Mouse (Mus musculus) lung, embryonic 14.5 days (tissue): ENCODE measurements around the gene Eef1a1. TPM values are rescaled to one million over a fixed set of nuclear protein-coding genes. Genes with fewer than 3 reads are reported as not detected.

Source experiments
- ATAC-seq: fragments of 200-750 bp; cut with Nextera tagmentation; 2 replicates; pipeline ENCODE4 v1.8.0; 2017; ENCODE audit warnings: mild to moderate bottlenecking, moderate TSS enrichment, moderate library complexity; ENCODE audit not compliant: insufficient read depth
- DNase-seq: peaks from one replicate; pipeline ENCODE4 v3.0.0-alpha.2; 2015
- H3K27ac ChIP-seq: fragments of 300-500 bp; sonication (generic); 2 replicates; pipeline ENCODE4 v1.5.1; 2014; ENCODE audit warnings: low read depth, mild to moderate bottlenecking, moderate library complexity
- H3K27me3 ChIP-seq: fragments of 300-500 bp; sonication (generic); 2 replicates; pipeline ENCODE4 v1.6.1; 2014; ENCODE audit warnings: low read length, control low read depth; ENCODE audit not compliant: insufficient read depth
- H3K36me3 ChIP-seq: fragments of 300-500 bp; sonication (generic); 2 replicates; pipeline ENCODE4 v1.6.1; 2014; ENCODE audit warnings: control low read depth; ENCODE audit not compliant: insufficient read depth
- H3K4me1 ChIP-seq: fragments of 300-500 bp; sonication (generic); 2 replicates; pipeline ENCODE4 v1.6.1; 2014; ENCODE audit warnings: antibody characterized with exemption, control low read depth; ENCODE audit not compliant: insufficient read depth
- H3K4me2 ChIP-seq: fragments of 300-500 bp; sonication (generic); 2 replicates; pipeline ENCODE4 v1.6.1; 2014; ENCODE audit warnings: mild to moderate bottlenecking
- H3K4me3 ChIP-seq: fragments of 300-500 bp; sonication (generic); 2 replicates; pipeline ENCODE4 v1.5.1; 2014; ENCODE audit warnings: low read depth, low read length
- H3K9ac ChIP-seq: fragments of 300-500 bp; sonication (generic); 2 replicates; pipeline ENCODE4 v1.6.1; 2014
- H3K9me3 ChIP-seq: fragments of 300-500 bp; sonication (generic); 2 replicates; pipeline ENCODE4 v1.6.1; 2016; ENCODE audit warnings: low read depth, low read length, control low read depth
- CTCF ChIP-seq: IDR thresholded peaks from 2 replicates; pipeline ENCODE4 v1.5.1; 2016; ENCODE audit warnings: antibody characterized with exemption, low read depth
- WGBS: fragments of 180-500 bp; shearing (Covaris S2); extraction: QIAGEN DNeasy Blood & Tissue Kit; methylation state at CpG from one replicate; pipeline ENCODE4 v1.1.7; 2014; 5-methylcytosine and 5-hydroxymethylcytosine counted together
- polyA plus RNA-seq: library from polyadenylated mRNA; unstranded; fragments of >200 nt; fragmentation: Nextera tagmentation; extraction: Ambion mirVana; gene quantifications from 2 replicates; pipeline ENCODE4 v1.2.1, GENCODE M21; 2014

The Eef1a1 gene
- polyA plus RNA-seq, 1 experiment from 2014 or later = 5,431 TPM

DNA sequence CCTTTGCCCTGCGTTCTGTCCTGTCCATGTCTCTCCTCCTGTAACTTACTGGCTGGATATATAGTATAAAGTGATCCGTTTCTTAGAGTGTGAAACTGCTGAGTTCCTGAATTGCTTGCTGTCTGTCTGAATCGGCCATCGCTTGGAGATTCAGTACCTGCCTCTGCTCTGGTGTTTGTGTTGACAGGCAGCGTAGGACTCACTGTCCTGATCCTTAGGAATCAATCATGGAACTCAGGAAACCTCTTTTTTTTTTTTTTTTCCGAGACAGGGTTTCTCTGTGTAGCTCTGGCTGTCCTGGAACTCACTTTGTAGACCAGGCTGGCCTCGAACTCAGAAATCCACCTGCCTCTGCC, 17.7 kb upstream of the Eef1a1 start:
- Histone ChIP-seq H3K9ac (no peak overlapping the region), H3K4me2 (no peak overlapping the region), H3K4me1 (no peaks in the 10 kb centered on the region), H3K9me3 (no peaks in the 10 kb centered on the region), H3K27me3 (no peaks in the 10 kb centered on the region), H3K27ac (no peak overlapping the region), H3K36me3 (no peaks in the 10 kb centered on the region), H3K4me3 (no peak overlapping the region)
- ATAC-seq (no peak), DNase-seq (no peak)
- TF ChIP-seq CTCF = no peak
- WGBS = 69% methylated on average over 7 of the region's 7 CpGs

DNA sequence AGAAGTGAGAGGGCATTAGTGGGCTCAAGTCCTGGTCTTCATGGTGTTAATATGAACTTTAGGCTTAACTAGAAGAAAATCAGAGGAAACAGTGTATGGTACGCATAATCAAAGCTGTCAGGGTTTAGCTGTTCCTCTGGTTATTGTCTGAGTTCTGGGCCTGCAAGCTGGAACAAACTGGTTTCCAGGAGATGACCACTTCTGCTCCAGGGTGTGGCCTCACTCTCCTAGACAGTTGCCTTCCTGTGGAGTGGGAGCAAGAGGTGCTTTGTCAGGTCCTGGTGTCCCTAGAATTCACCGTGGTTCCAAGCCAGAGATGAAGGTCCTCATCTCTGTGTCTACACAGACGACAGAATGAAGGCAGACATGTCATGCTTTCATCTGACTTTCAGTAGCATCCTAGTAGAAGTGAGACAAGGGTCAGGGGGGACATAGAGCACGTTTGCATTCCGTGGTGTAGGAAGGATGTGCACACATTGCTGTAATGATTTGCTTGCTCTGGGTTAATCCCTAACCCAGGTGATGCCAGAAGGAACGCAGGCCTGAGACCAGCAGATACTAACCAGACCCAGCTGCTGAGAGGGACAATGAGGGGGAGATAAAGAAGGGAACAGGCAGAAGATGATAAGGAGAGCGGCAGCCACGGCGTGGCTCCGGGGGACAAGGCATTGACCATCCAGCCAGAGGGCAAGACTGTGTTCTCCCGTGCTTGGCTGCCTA, 17.2 kb upstream of the Eef1a1 start:
- Histone ChIP-seq H3K4me2 (no peak overlapping the region), H3K27ac (no peak overlapping the region), H3K4me1 (no peaks in the 10 kb centered on the region), H3K9ac (no peak overlapping the region), H3K36me3 (no peaks in the 10 kb centered on the region), H3K9me3 (no peaks in the 10 kb centered on the region), H3K4me3 (no peak overlapping the region), H3K27me3 (no peaks in the 10 kb centered on the region)
- TF ChIP-seq CTCF = no peak
- ATAC-seq = no peak
- DNase-seq = no peak
- WGBS = 26% methylated on average over 11 of the region's 11 CpGs

DNA sequence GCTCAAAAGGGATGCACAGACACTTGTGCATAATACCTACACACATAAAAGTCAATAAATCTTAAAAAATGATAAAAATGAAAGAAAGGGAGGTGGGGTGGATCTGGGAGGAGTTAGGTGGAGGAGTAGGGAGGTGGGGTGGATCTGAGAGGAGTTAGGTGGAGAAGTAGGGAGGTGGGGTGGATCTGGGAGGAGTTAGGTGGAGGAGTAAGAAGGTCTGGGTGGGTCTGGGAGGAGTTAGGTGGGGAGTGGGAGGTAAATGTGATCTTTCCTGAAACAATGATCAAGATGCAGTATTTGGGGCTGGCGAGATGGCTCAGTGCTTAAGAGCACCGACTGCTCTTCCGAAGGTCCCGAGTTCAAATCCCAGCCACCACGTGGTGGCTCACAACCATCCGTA, 16.3 kb upstream of the Eef1a1 start:
- no peak overlapping the region for H3K27ac ChIP-seq
- H3K4me1 ChIP-seq = no peaks in the 10 kb centered on the region
- no peak for TF ChIP-seq CTCF
- no peak overlapping the region for H3K9ac ChIP-seq
- H3K36me3 ChIP-seq = no peaks in the 10 kb centered on the region
- no peaks in the 10 kb centered on the region for H3K9me3 ChIP-seq
- ATAC-seq = no peak
- DNase-seq = no peak
- H3K4me3 ChIP-seq = no peak overlapping the region
- no peaks in the 10 kb centered on the region for H3K27me3 ChIP-seq
- no peak overlapping the region for H3K4me2 ChIP-seq
- WGBS = 86% methylated on average over 6 of the region's 6 CpGs

DNA sequence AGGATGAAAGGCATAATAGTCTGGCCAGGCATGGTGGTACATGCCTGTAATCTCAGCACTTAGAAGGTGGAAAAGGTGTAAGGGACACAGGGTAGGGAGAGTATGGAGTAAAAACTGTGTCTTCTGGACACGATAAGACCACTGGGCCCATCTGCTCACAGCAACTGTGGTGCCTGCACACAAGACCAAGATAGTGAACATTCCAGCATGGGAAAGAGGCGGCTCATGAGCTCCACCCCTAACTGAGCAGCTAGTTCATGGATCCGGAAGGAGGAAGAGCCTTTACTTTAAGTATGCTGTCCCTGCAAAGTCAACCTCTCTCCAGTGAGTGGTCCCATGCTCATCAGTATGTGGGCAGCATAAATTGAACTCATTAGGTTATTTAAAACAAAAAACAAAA, 15.7 kb upstream of the Eef1a1 start:
- no peak overlapping the region for H3K4me2 ChIP-seq
- H3K9me3 ChIP-seq = no peaks in the 10 kb centered on the region
- no peak overlapping the region for H3K27ac ChIP-seq
- DNase-seq (no peak), ATAC-seq (no peak)
- no peaks in the 10 kb centered on the region for H3K27me3 ChIP-seq
- 62% methylated on average over 3 of the region's 3 CpGs for WGBS
- no peak overlapping the region for H3K4me3 ChIP-seq
- no peak for TF ChIP-seq CTCF
- H3K9ac ChIP-seq = no peak overlapping the region
- H3K36me3 ChIP-seq = no peaks in the 10 kb centered on the region
- H3K4me1 ChIP-seq = no peaks in the 10 kb centered on the region

DNA sequence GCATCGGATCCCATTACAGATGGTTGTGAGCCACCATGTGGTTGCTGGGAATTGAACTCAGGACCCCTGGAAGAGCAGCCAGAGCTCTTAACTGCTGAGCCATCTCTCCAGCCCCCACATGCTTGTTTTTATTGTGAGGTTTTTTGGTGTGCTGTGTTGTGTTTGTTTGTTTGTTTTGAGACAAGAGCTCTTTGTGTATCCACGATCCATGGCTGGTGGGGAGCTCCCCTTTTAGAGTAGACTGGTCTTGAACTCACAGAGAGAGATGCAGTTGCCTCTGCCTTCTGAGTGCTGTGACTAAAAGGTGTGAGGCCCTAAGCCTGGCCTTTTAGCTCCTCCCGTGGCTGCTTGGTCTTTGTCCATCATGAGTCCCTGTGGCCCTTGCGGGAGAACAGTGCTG, 15.2 kb upstream of the Eef1a1 start:
- no peak for TF ChIP-seq CTCF
- 78% methylated on average over 4 of the region's 4 CpGs for WGBS
- H3K9me3 ChIP-seq = no peaks in the 10 kb centered on the region

DNA sequence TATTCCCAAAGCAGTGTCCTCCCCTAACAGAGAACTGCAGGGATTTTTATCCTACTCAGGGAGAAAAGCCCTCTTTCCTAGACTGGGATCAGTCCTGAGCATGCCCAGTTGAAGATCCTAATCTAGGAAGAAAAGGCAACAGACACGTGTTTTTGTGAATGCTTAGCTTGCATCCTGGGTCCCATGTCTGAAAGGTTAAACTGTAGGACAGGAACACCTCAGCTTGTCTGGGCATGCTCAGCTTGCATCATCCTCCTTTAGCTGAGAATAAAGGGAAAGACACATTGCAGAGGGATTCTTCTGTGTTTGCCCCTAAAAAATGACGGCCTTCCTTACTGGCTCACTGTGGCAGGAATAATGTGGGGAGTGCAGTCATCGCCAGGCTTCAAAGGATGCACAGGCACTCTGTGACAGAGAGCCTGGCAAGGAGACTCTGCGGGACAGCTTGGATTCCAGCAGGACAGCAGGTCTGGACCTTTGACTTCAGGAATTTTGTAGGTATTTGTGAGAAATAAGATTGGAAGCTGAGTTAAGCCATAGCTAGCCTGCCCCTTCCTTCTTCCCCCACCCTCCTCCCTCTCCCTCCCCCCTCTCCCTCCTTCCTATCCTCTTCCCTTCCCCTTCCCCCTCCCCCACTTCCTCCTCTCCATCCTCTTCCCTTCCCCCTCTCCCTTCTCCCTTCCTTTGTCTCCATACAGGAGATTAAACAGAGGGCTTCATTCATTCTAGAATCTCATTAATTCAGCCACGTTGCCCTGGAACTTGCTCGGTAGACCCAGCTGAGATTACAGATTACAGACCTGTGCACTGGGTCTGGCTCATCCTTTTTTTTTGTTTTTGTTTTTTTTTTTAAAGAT, 14.5 kb upstream of the Eef1a1 start:
- Histone ChIP-seq H3K4me3 (no peak overlapping the region), H3K36me3 (no peaks in the 10 kb centered on the region), H3K9me3 (no peaks in the 10 kb centered on the region), H3K9ac (no peak overlapping the region), H3K27me3 (no peaks in the 10 kb centered on the region), H3K27ac (no peak overlapping the region; the same call in 1 of the 2 replicates), H3K4me2 (no peak overlapping the region), H3K4me1 (no peaks in the 10 kb centered on the region)
- 14% methylated on average over 6 of the region's 6 CpGs for WGBS
- ATAC-seq (no peak), DNase-seq (no peak)
- no peak for TF ChIP-seq CTCF

More for the DNA sequence above, 15.2 kb upstream of the Eef1a1 start:
- Histone ChIP-seq H3K9ac (no peak overlapping the region), H3K36me3 (no peaks in the 10 kb centered on the region), H3K4me2 (no peak overlapping the region), H3K27ac (no peak overlapping the region), H3K27me3 (no peaks in the 10 kb centered on the region), H3K4me1 (no peaks in the 10 kb centered on the region), H3K4me3 (no peak overlapping the region)
- DNase-seq (no peak), ATAC-seq (no peak)

- ATAC-seq (no peak), DNase-seq (no peak)
- no peak overlapping the region for H3K27ac ChIP-seq
- H3K27me3 ChIP-seq = no peaks in the 10 kb centered on the region
- H3K4me2 ChIP-seq = no peak overlapping the region
- 87% methylated on average over 4 of the region's 4 CpGs for WGBS
- no peak overlapping the region for H3K4me3 ChIP-seq
- no peaks in the 10 kb centered on the region for H3K36me3 ChIP-seq
- no peaks in the 10 kb centered on the region for H3K4me1 ChIP-seq
- TF ChIP-seq CTCF = no peak
- no peak overlapping the region for H3K9ac ChIP-seq
- no peaks in the 10 kb centered on the region for H3K9me3 ChIP-seq
Observed at GRCm38 (mm10) chr9:78501284-78501683, 12.3 kb upstream of the Eef1a1 start.
